Mouse (Mus musculus) liver (tissue): Measurements from ENCODE around the gene Arhgap19.
A peak's percentile ranks its signal among the peaks of the same experiment; 100 is the strongest.

Source experiments
- DNase-seq: peaks from one replicate; pipeline ENCODE4 v3.0.0-alpha.2; 2020; ENCODE audit warnings: mixed read lengths

Gene Arhgap19

GRCm38 (mm10) chr19:41801742-41802369 lies at the start of gene Arhgap19:
TSS of gene Arhgap19 (minus strand) at chr19:41802047.
- peak; percentile 93 for DNase-seq

- no peak for DNase-seq
These were observed 49.1 kb upstream of the Arhgap19 start for GRCm38 (mm10) chr19:41850719-41851543.

- no peak for DNase-seq
These were observed 48.3 kb upstream of the Arhgap19 start for GRCm38 (mm10) chr19:41850021-41850718.

- DNase-seq, result peak; percentile 93
These were observed 46.4 kb upstream of the Arhgap19 start, which contains the start of gene Frat2 for GRCm38 (mm10) chr19:41847992-41848851. TSS of gene Frat2 (minus strand) at chr19:41848132.

- DNase-seq, result peak; percentile 58
These were observed 45.8 kb upstream of the Arhgap19 start for GRCm38 (mm10) chr19:41847614-41847991.

GRCm38 (mm10) chr19:41847091-41847581 lies 45.3 kb upstream of the Arhgap19 start:
- peak; percentile 59 for DNase-seq

GRCm38 (mm10) chr19:41846366-41847090 lies 44.7 kb upstream of the Arhgap19 start:
- peak; percentile 23 for DNase-seq

GRCm38 (mm10) chr19:41844345-41844744 lies 42.5 kb upstream of the Arhgap19 start:
- DNase-seq, result peak; percentile 45

GRCm38 (mm10) chr19:41842706-41843105 lies 40.9 kb upstream of the Arhgap19 start:
- no peak for DNase-seq

GRCm38 (mm10) chr19:41842196-41842595 lies 40.3 kb upstream of the Arhgap19 start:
- no peak for DNase-seq

- no peak for DNase-seq
These were observed 39.4 kb upstream of the Arhgap19 start for GRCm38 (mm10) chr19:41841105-41841750.

- no peak for DNase-seq
These were observed 37.8 kb upstream of the Arhgap19 start for GRCm38 (mm10) chr19:41839685-41840084.

- DNase-seq, result peak; percentile 67
These were observed 37.0 kb upstream of the Arhgap19 start for GRCm38 (mm10) chr19:41838808-41839207.

GRCm38 (mm10) chr19:41837917-41838261 lies 36.0 kb upstream of the Arhgap19 start:
- DNase-seq, result peak; percentile 73

- DNase-seq, result peak; percentile 72
These were observed 35.5 kb upstream of the Arhgap19 start for GRCm38 (mm10) chr19:41837194-41837916.

GRCm38 (mm10) chr19:41836719-41837118 lies 34.9 kb upstream of the Arhgap19 start:
- DNase-seq, result no peak

- peak; percentile 94 for DNase-seq
These were observed 34.0 kb upstream of the Arhgap19 start for GRCm38 (mm10) chr19:41835816-41836215.

GRCm38 (mm10) chr19:41835407-41835806 lies 33.6 kb upstream of the Arhgap19 start:
- DNase-seq, result no peak

- DNase-seq, result no peak
These were observed 30.8 kb upstream of the Arhgap19 start for GRCm38 (mm10) chr19:41832501-41833201.
